Mouse (Mus musculus) frontal cortex, postnatal 36 days (tissue): ENCODE measurements around the gene Armc3.
A peak's percentile ranks its signal among the peaks of the same experiment; 100 is the strongest.
"Not testable (repeated sequence)": the region's sequence is repeated elsewhere in the genome, so short reads cannot be mapped to it uniquely, and the experiment has no call there.

ENCODE experiments used
- DNase-seq, 2 experiments: peaks; one replicate each; pipeline ENCODE4 v3.0.0; 2022; ENCODE audit warnings: low spot score in 2 of 2

The Armc3 gene

GRCm38 (mm10) chr2:19274583-19274982, 75.5 kb downstream of the Armc3 start:
- no peak for DNase-seq

GRCm38 (mm10) chr2:19275602-19276539, 76.8 kb downstream of the Armc3 start:
- peak; percentile 81 to 90 for DNase-seq

GRCm38 (mm10) chr2:19280331-19280730, 81.2 kb downstream of the Armc3 start:
- DNase-seq, result no peak

- DNase-seq, result no peak
Measured at GRCm38 (mm10) chr2:19292366-19292765, 93.3 kb downstream of the Armc3 start.

GRCm38 (mm10) chr2:19300345-19301089, 101.4 kb downstream of the Armc3 start:
- no peak for DNase-seq

GRCm38 (mm10) chr2:19301251-19301650, 102.1 kb downstream of the Armc3 start:
- DNase-seq, result no peak

- DNase-seq, result not testable (repeated sequence)
Measured at GRCm38 (mm10) chr2:19303087-19303486, 104.0 kb downstream of the Armc3 start.

GRCm38 (mm10) chr2:19310498-19310897, 111.4 kb downstream of the Armc3 start:
- DNase-seq, result no peak

GRCm38 (mm10) chr2:19316056-19316455, 117.0 kb downstream of the Armc3 start:
- DNase-seq, result no peak

GRCm38 (mm10) chr2:19316691-19317090, 117.6 kb downstream of the Armc3 start:
- no peak for DNase-seq

GRCm38 (mm10) chr2:19317151-19317812, 118.2 kb downstream of the Armc3 start:
- not testable (repeated sequence) for DNase-seq

GRCm38 (mm10) chr2:19318499-19318898, 119.4 kb downstream of the Armc3 start:
- no peak for DNase-seq

GRCm38 (mm10) chr2:19319284-19319683, 120.2 kb downstream of the Armc3 start:
- no peak for DNase-seq

- no peak for DNase-seq
Measured at GRCm38 (mm10) chr2:19322448-19322847, 123.3 kb downstream of the Armc3 start.

- no peak for DNase-seq
Measured at GRCm38 (mm10) chr2:19326376-19326775, 127.3 kb downstream of the Armc3 start.

GRCm38 (mm10) chr2:19327811-19328210, 128.7 kb downstream of the Armc3 start:
- DNase-seq, result no peak

GRCm38 (mm10) chr2:19343901-19344635, 145.0 kb downstream of the Armc3 start:
- DNase-seq, result peak; percentile 64 to 76

GRCm38 (mm10) chr2:19344636-19345413, 145.7 kb downstream of the Armc3 start:
- DNase-seq, result peak; percentile 91 to 93

GRCm38 (mm10) chr2:19345414-19345964, 146.4 kb downstream of the Armc3 start:
- no peak for DNase-seq

GRCm38 (mm10) chr2:19348454-19348853, 149.4 kb downstream of the Armc3 start:
- no peak for DNase-seq
